Mouse (Mus musculus): Measurements from ENCODE around the gene C87977. TPM values are rescaled to one million over a fixed set of nuclear protein-coding genes. Genes with fewer than 3 reads are reported as not detected.
"Not testable (repeated sequence)": the region's sequence is repeated elsewhere in the genome, so short reads cannot be mapped to it uniquely, and the experiment has no call there.

Gene C87977
- not detected in 2 replicates for total RNA-seq (2014; fragmentation: Nextera tagmentation)
- 0.05 TPM in 1 of 2 replicates, not detected in the other for total RNA-seq (2017)
- polyA plus RNA-seq (2012): not detected in 2 replicates

GRCm38 (mm10) chr4:144213218-144213617 lies at the start of gene C87977:
Gene C87977, minus strand, starts transcription at chr4:144213318.
- H3K4me1 ChIP-seq (ENCODE audit: insufficient read depth, low read depth, low read length); H3K36me3 ChIP-seq (replicated peaks); H3K9me3 ChIP-seq (replicated peaks); DNase-seq (ENCODE audit: low spot score); ATAC-seq (ENCODE audit: extremely low read depth, insufficient number of reproducible peaks, low FRiP score, poor library complexity, severe bottlenecking); H3K4me3 ChIP-seq (ENCODE audit: low read depth, low read length); H3K27me3 ChIP-seq (ENCODE audit: insufficient read depth, low read length): not testable (repeated sequence)

- DNase-seq (ENCODE audit: low spot score); H3K4me3 ChIP-seq (ENCODE audit: low read depth, low read length); ATAC-seq (ENCODE audit: extremely low read depth, insufficient number of reproducible peaks, low FRiP score, poor library complexity, severe bottlenecking); H3K36me3 ChIP-seq (replicated peaks); H3K9me3 ChIP-seq (replicated peaks); H3K27me3 ChIP-seq (ENCODE audit: insufficient read depth, low read length); H3K4me1 ChIP-seq (ENCODE audit: insufficient read depth, low read depth, low read length): not testable (repeated sequence)
Measured at GRCm38 (mm10) chr4:144254768-144255167, 41.6 kb upstream of the C87977 start.

GRCm38 (mm10) chr4:144190419-144190818 lies 22.7 kb downstream of the C87977 start, which contains the start of gene Oog2:
Gene Oog2, plus strand, starts transcription at chr4:144190719.
- Histone ChIP-seq H3K36me3 (replicated peaks) (no peaks in the 10 kb centered on the region), H3K4me1 (ENCODE audit: insufficient read depth, low read depth, low read length) (no peaks in the 10 kb centered on the region), H3K27me3 (ENCODE audit: insufficient read depth, low read length) (no peaks in the 10 kb centered on the region), H3K4me3 (ENCODE audit: low read depth, low read length) (no peak within 1 kb of the TSS), H3K9me3 (replicated peaks) (no peaks in the 10 kb centered on the region)
- TF ChIP-seq CTCF (IDR thresholded peaks at IDR 0.05; ENCODE audit: low read depth, low read length) (no peak), POLR2AphosphoS5 (IDR thresholded peaks at IDR 0.05; ENCODE audit: insufficient replicate concordance, low read depth, low read length) (no peak), TAL1 (conservative IDR thresholded peaks at IDR 0.05; ENCODE audit: low read depth, low read length) (no peak), GATA1 (IDR thresholded peaks at IDR 0.05; ENCODE audit: borderline replicate concordance, low read length) (no peak), GATA2 (IDR thresholded peaks at IDR 0.05; ENCODE audit: borderline replicate concordance, low read depth, low read length) (no peak)
- DNase-seq (ENCODE audit: low spot score) (no peak), ATAC-seq (ENCODE audit: extremely low read depth, insufficient number of reproducible peaks, low FRiP score, poor library complexity, severe bottlenecking) (no peak)

GRCm38 (mm10) chr4:144162563-144162962 lies 50.6 kb downstream of the C87977 start, which contains the start of gene Oog3:
Gene Oog3, minus strand, starts transcription at chr4:144162663.
- DNase-seq (ENCODE audit: low spot score) (no peak), ATAC-seq (ENCODE audit: extremely low read depth, insufficient number of reproducible peaks, low FRiP score, poor library complexity, severe bottlenecking) (no peak)
- no peak for TF ChIP-seq POLR2AphosphoS5 (IDR thresholded peaks at IDR 0.05; ENCODE audit: insufficient replicate concordance, low read depth, low read length)
- TF ChIP-seq GATA1 (IDR thresholded peaks at IDR 0.05; ENCODE audit: borderline replicate concordance, low read length): no peak
- TF ChIP-seq TAL1 (conservative IDR thresholded peaks at IDR 0.05; ENCODE audit: low read depth, low read length): no peak
- TF ChIP-seq GATA2 (IDR thresholded peaks at IDR 0.05; ENCODE audit: borderline replicate concordance, low read depth, low read length): no peak
- TF ChIP-seq CTCF (IDR thresholded peaks at IDR 0.05; ENCODE audit: low read depth, low read length): no peak
- Histone ChIP-seq H3K4me3 (ENCODE audit: low read depth, low read length) (no peak within 1 kb of the TSS), H3K36me3 (replicated peaks) (no peaks in the 10 kb centered on the region), H3K9me3 (replicated peaks) (peaks cover 8% of the 10 kb centered on the region), H3K27me3 (ENCODE audit: insufficient read depth, low read length) (no peaks in the 10 kb centered on the region), H3K4me1 (ENCODE audit: insufficient read depth, low read depth, low read length) (no peaks in the 10 kb centered on the region)

Other genes with a start within 250 kb of the C87977 start
- gene Gm13101, start 246.4 kb downstream of the C87977 start, total RNA-seq (2014; fragmentation: Nextera tagmentation): not detected in 2 replicates
- not detected in 2 replicates for gene Gm13101, start 246.4 kb downstream of the C87977 start, total RNA-seq (2017)
- gene Gm13101, start 246.4 kb downstream of the C87977 start, polyA plus RNA-seq (2012): not detected in 2 replicates
- gene Pramef17, start 218.9 kb downstream of the C87977 start, total RNA-seq (2014; fragmentation: Nextera tagmentation): not detected in 2 replicates
- gene Pramef17, start 218.9 kb downstream of the C87977 start, total RNA-seq (2017): not detected in 2 replicates
- gene Pramef17, start 218.9 kb downstream of the C87977 start, polyA plus RNA-seq (2012): not detected in 2 replicates
- not detected in 2 replicates for gene Pramel4, start 154.2 kb downstream of the C87977 start, total RNA-seq (2014; fragmentation: Nextera tagmentation)
- 0.06 TPM in 1 of 2 replicates, not detected in the other for gene Pramel4, start 154.2 kb downstream of the C87977 start, total RNA-seq (2017)
- not detected in 2 replicates for gene Pramel4, start 154.2 kb downstream of the C87977 start, polyA plus RNA-seq (2012)
- gene Gm13102, start 106.8 kb downstream of the C87977 start, total RNA-seq (2014; fragmentation: Nextera tagmentation): not detected in 2 replicates
- gene Gm13102, start 106.8 kb downstream of the C87977 start, total RNA-seq (2017): not detected in 2 replicates
- gene Gm13102, start 106.8 kb downstream of the C87977 start, polyA plus RNA-seq (2012): not detected in 2 replicates
- not detected in 2 replicates for gene Oog3, start 50.7 kb downstream of the C87977 start, total RNA-seq (2014; fragmentation: Nextera tagmentation)
- gene Oog3, start 50.7 kb downstream of the C87977 start, total RNA-seq (2017): 0.11 TPM in 1 of 2 replicates, not detected in the other
- not detected in 2 replicates for gene Oog3, start 50.7 kb downstream of the C87977 start, polyA plus RNA-seq (2012)
- gene Oog2, start 22.6 kb downstream of the C87977 start, total RNA-seq (2014; fragmentation: Nextera tagmentation): not detected in 2 replicates
- gene Oog2, start 22.6 kb downstream of the C87977 start, total RNA-seq (2017): 0.33 TPM in 1 of 2 replicates, not detected in the other
- not detected in 2 replicates for gene Oog2, start 22.6 kb downstream of the C87977 start, polyA plus RNA-seq (2012)
- not detected in 2 replicates for gene Pramel5, start 67.2 kb upstream of the C87977 start, total RNA-seq (2014; fragmentation: Nextera tagmentation)
- 0.29 and 0.38 TPM in 2 replicates for gene Pramel5, start 67.2 kb upstream of the C87977 start, total RNA-seq (2017)
- not detected in 2 replicates for gene Pramel5, start 67.2 kb upstream of the C87977 start, polyA plus RNA-seq (2012)
- not detected in 2 replicates for gene Gm13128, start 116.9 kb upstream of the C87977 start, total RNA-seq (2014; fragmentation: Nextera tagmentation)
- gene Gm13128, start 116.9 kb upstream of the C87977 start, total RNA-seq (2017): 0.06 and 0.16 TPM in 2 replicates
- gene Gm13128, start 116.9 kb upstream of the C87977 start, polyA plus RNA-seq (2012): not detected in 2 replicates
- not detected in 2 replicates for gene Gm13119, start 144.6 kb upstream of the C87977 start, total RNA-seq (2014; fragmentation: Nextera tagmentation)
- gene Gm13119, start 144.6 kb upstream of the C87977 start, total RNA-seq (2017): not detected in 2 replicates
- not detected in 2 replicates for gene Gm13119, start 144.6 kb upstream of the C87977 start, polyA plus RNA-seq (2012)
- not detected in 2 replicates for gene Pramef20, start 164.6 kb upstream of the C87977 start, total RNA-seq (2014; fragmentation: Nextera tagmentation)
- not detected in 2 replicates for gene Pramef20, start 164.6 kb upstream of the C87977 start, total RNA-seq (2017)
- not detected in 2 replicates for gene Pramef20, start 164.6 kb upstream of the C87977 start, polyA plus RNA-seq (2012)
- not detected in 2 replicates for gene Pramef12, start 195.1 kb upstream of the C87977 start, total RNA-seq (2014; fragmentation: Nextera tagmentation)
- 0.05 TPM in 1 of 2 replicates, not detected in the other for gene Pramef12, start 195.1 kb upstream of the C87977 start, total RNA-seq (2017)
- not detected in 2 replicates for gene Pramef12, start 195.1 kb upstream of the C87977 start, polyA plus RNA-seq (2012)
- not detected in 2 replicates for gene 1700012P22Rik, start 225.5 kb upstream of the C87977 start, total RNA-seq (2014; fragmentation: Nextera tagmentation)
- gene 1700012P22Rik, start 225.5 kb upstream of the C87977 start, total RNA-seq (2017): not detected in 2 replicates
- gene 1700012P22Rik, start 225.5 kb upstream of the C87977 start, polyA plus RNA-seq (2012): not detected in 2 replicates
- gene Gm9944, start 240.0 kb upstream of the C87977 start, total RNA-seq (2014; fragmentation: Nextera tagmentation): not detected in 2 replicates
- not detected in 2 replicates for gene Gm9944, start 240.0 kb upstream of the C87977 start, total RNA-seq (2017)
- not detected in 2 replicates for gene Gm9944, start 240.0 kb upstream of the C87977 start, polyA plus RNA-seq (2012)

All from G1E (cell line).